Mouse (Mus musculus): ENCODE data around the gene U2af2. TPM values are rescaled to one million over a fixed set of nuclear protein-coding genes. Genes with fewer than 3 reads are reported as not detected.

U2af2 gene
- polyA plus RNA-seq (2012): 496 and 534 TPM in 2 replicates

GRCm38 (mm10) chr7:5061774-5062359 lies at the start of gene U2af2:
U2af2 (plus strand) TSS chr7:5062143.
- no peak for TF ChIP-seq GATA1 (IDR thresholded peaks at IDR 0.05; ENCODE audit: low read length)

DNA sequence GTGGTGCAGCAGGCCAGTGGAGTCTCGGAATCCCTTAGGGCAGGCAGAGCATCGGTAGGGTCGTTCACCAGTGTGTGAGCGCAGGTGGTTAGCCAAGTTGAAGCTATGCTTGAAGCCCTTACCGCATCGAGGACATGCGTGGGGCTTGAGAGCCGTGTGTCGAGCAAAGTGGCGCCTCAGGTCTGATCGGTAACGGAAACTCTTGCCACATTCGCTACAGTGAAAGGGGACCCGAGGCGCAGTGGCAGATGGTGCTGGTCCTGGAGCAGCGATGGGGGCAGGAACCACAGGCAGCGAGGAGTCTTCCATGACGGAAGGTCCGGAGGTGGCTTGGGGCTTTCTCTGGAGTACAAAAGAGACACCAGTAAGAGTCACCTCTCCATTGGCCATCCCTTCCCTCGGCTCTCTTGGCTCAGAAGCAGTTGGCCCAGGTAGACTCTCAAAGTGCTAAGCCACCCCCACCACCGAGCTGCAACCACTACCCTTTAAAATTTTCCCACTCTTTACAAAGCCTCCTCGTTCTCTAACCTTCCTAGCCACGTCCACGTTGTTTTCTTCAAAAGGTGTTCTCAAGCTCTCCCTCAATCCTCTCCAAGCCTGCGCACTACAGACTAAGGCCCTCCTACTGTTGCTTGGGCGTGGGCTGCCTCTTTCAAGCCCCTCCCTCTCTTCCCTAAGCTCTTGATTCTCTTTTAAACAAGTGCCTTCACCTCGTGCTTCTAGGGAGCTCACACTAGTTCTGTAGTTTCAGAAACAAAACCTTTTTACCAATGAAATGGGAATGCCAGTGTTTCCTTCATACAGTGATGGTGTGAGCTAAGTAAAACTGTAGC lies 49.0 kb upstream of the U2af2 start:
- no peak for TF ChIP-seq GATA1 (IDR thresholded peaks at IDR 0.05; ENCODE audit: low read length)

- no peak for TF ChIP-seq GATA1 (IDR thresholded peaks at IDR 0.05; ENCODE audit: low read length)
Measured at GRCm38 (mm10) chr7:5014251-5015117, 47.5 kb upstream of the U2af2 start, which contains the start of the genes Zfp524 and Fiz1. Zfp524 (plus strand) TSS chr7:5014415. Fiz1 (minus strand) TSS chr7:5014697.

DNA sequence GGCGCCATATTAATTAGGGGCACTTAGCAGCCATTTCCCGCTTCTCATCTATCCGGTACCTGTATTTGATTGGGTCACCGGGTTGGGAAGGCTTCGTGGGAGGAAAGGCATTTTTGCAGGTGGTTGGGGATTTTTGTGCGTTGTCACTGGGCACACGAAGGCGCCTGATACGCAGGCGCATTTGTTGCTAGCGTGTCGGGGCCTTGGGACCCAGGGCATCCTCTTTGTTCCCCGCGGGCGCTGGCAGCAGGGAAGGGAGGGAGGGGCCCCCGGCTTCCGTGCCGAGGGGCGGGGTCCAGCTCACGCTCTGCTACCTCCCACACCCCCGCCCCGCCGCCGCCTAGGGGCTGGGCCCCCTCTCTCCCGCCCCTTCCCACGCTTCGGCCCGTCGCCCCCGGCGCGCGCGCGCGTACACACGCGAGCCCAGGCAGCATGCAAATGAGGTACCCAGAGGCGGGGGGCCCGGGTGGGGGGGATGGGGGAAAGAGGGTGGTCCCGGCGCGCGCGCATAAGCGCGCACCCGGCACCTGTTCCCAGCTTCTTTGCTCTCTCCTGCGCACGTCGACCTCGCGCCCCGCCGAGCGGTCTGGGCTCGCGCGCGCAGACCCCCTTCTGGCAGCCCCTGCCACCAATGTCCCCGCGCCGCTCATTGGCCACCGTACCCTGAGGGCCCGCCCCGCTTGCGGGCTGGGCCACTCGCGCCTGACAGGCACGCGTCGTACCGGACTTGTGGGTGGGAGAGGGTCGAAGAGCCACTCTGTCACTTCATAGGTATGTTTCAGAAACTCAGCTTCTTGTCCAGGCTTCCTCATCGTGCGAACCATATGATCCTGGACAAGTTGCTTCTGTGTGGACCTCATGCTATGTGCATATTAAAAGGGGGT lies 46.6 kb upstream of the U2af2 start, which contains the start of gene Gm44973:
Gene Gm44973 (plus strand): TSS at position 379 of the 884 bp plus-strand sequence.
- TF ChIP-seq GATA1 (IDR thresholded peaks at IDR 0.05; ENCODE audit: low read length): no peak

- no peak for TF ChIP-seq GATA1 (IDR thresholded peaks at IDR 0.05; ENCODE audit: low read length)
Measured at GRCm38 (mm10) chr7:5016057-5016456, 45.9 kb upstream of the U2af2 start.

- TF ChIP-seq GATA1 (IDR thresholded peaks at IDR 0.05; ENCODE audit: low read length): no peak
Measured at GRCm38 (mm10) chr7:5016920-5017319, 45.0 kb upstream of the U2af2 start.

- no peak for TF ChIP-seq GATA1 (IDR thresholded peaks at IDR 0.05; ENCODE audit: low read length)
Measured at GRCm38 (mm10) chr7:5017352-5017751, 44.6 kb upstream of the U2af2 start.

- no peak for TF ChIP-seq GATA1 (IDR thresholded peaks at IDR 0.05; ENCODE audit: low read length)
Measured at GRCm38 (mm10) chr7:5017931-5018330, 44.0 kb upstream of the U2af2 start.

GRCm38 (mm10) chr7:5020000-5020681 lies 41.8 kb upstream of the U2af2 start, which contains the start of the genes Zfp865 and Ccdc106:
Zfp865 (plus strand) TSS chr7:5020376.
Ccdc106 (plus strand) TSS chr7:5020553.
- TF ChIP-seq GATA1 (IDR thresholded peaks at IDR 0.05; ENCODE audit: low read length): no peak

- no peak for TF ChIP-seq GATA1 (IDR thresholded peaks at IDR 0.05; ENCODE audit: low read length)
Measured at GRCm38 (mm10) chr7:5020685-5021084, 41.3 kb upstream of the U2af2 start.

GRCm38 (mm10) chr7:5021197-5021596 lies 40.7 kb upstream of the U2af2 start:
- no peak for TF ChIP-seq GATA1 (IDR thresholded peaks at IDR 0.05; ENCODE audit: low read length)

GRCm38 (mm10) chr7:5029543-5029942 lies 32.4 kb upstream of the U2af2 start:
- TF ChIP-seq GATA1 (IDR thresholded peaks at IDR 0.05; ENCODE audit: low read length): no peak

- TF ChIP-seq GATA1 (IDR thresholded peaks at IDR 0.05; ENCODE audit: low read length): no peak
Measured at GRCm38 (mm10) chr7:5029946-5030345, 32.0 kb upstream of the U2af2 start.

Measured in G1E-ER4 (cell line).